Mouse (Mus musculus): ENCODE data around the gene Fam186b.

DNA sequence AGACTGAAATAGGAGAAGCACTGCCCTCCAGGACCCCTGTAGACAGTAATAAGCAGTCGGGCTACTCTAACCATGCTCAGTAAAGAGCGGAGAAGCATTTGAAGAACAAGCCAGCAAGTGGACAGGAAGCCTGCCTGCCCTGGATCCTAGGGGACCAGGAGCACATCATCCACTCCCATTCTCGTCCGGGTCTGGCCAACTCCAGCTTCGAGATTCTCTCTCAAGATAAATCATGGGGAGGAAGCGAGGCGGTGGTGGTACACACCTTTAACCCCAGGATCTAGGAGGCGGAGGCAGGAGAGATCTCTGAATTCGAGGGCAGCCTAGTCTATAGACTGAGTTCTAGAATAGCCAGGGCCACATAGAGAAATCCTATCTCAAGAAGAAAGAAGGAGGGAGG is 28.5 kb upstream of the Fam186b start:
- TF ChIP-seq CTCF (IDR thresholded peaks at IDR 0.05; ENCODE audit: extremely low read depth, insufficient read depth, low read length) (no peak), POLR2A (IDR thresholded peaks at IDR 0.05; ENCODE audit: extremely low read depth, insufficient read depth, low read length) (no peak)
